Mouse (Mus musculus) embryo, embryonic 9.5 days (tissue): ENCODE results near the gene Epop.

ENCODE experiments used
- DNase-seq: peaks from one replicate; pipeline ENCODE4 v3.0.0-alpha.2; 2017; ENCODE audit errors: extremely low spot score

Gene Epop

DNA sequence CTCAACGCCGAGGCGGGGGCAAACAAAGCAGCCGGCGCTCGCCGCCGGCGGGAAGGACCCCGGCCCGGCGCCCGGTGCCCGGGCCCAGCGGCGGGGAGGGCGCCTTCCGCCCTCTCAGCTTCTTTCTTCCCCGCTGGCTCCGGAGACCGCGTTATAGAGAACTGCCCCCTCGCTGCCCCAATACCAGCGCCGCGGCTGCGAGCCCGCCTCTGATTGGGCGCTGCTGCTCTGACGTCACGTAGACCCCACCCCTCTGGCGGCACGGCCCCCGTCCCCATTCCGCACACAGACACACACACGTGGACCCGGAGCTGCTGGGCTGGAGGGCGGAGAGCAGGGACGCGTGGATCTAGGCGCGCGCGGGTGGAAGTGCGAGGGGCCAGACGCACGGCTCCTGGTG is at the start of gene Epop:
Epop (minus strand) TSS at position 127 of the 400 bp plus-strand sequence.
- peak; percentile 97 for DNase-seq

- DNase-seq: no peak
Measured at GRCm38 (mm10) chr11:97678301-97678700, 48.8 kb upstream of the Epop start.

DNA sequence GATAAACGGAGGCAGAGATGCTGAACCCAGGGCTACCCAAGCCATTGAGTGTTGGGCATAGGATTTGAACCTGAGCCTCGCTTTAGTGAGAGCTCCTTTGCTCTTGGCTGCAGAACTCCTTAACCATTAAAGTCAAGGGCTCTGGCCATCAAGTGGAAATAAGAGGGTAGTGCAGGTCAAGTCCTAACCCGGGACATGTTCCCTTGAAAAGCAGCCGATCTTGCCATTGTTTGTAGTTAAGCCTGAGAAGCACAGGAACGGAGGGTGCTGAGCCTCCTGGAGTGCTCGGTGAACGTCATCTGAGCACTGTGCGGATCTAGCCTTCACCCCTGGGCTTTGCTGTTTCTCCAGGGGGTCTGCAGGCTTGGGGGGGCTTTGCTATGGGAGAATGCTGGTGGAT is 48.3 kb upstream of the Epop start:
- no peak for DNase-seq

DNA sequence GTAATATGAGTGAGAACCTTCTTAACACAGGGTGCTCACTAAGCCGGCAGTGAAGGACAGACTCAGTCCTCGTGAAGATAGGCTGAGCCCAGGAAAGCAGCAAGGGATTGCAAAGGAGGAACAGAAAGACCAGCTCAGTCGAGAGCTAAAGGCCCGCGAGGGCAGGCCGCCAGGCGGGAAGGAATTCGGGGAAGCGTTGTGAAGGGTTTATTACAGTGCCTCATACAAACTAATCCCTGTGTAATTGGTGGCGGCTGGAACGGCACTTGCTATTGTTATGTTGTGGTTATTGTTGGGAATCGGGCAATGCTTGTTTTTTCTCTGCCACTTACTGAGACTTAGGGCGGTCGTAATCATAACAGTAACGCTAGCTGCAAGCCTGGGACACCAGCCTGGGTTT is 47.9 kb upstream of the Epop start:
- no peak for DNase-seq

GRCm38 (mm10) chr11:97676050-97676754 is 46.7 kb upstream of the Epop start:
- no peak for DNase-seq

DNA sequence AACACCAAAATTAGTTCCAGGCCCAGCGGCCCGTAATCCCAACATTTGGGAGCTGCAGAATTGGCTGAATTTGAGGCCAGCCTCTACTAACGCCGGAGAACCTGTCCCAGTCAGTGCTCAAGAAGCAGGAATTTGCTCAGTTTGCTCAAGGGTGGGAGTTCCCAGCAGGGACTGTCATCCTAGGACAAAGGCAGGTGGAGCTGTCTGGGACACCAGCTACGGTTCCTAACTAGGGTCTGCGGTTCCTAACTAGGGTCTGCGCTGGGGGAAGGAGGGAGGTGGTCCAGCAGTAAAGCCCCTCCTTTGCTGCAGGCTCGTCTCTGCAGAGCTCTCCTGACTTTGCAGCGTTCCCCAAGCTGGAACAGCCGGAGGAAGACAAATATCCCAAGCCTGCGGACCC is 43.6 kb upstream of the Epop start:
- no peak for DNase-seq

- no peak for DNase-seq
Measured at GRCm38 (mm10) chr11:97671177-97671527, 41.6 kb upstream of the Epop start.

DNA sequence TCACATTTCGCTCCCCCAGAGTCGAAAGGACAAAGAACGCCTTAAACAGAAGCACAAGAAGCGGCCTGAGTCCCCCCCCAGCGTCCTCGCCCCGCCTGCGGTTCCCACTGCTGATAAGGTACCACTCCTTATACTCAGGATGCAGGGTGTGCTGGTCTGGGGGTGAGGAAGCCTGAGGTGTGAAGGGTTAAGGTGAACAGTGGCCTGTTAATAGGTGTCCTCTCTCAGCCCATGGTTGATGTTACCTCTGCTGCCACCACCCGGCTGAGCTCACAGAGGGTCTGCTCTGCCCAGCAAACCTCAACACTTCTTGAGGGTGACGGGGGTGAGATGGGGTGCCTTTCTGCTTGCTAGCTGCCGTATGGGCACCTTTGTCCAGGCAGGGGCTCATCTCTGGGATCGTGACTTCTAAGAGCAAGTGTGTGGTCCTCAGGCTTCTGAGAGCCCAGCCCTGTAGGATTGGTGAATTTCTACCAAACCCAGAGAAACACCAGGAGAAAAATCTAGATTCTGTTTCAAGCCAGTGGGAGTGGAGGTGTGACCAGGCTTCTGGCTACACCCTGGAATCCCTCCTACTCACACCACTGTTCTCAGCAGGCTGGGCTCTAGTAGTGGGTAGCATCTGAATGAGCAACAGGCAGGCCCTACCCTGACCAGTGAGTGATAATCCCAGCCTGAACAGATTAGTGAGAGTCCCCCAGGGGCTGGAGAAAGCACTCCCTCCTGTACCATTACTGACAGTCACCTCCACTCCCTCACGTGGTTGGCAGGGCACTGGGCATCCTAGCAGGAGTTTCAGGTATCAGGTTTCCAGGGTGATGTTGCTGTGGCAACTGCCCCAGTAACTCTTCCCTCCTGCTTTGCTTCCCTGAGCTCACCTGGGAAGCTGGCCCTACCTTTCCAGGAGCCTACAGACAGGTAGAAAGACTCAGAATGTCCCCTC is 41.0 kb upstream of the Epop start:
- DNase-seq: no peak

DNA sequence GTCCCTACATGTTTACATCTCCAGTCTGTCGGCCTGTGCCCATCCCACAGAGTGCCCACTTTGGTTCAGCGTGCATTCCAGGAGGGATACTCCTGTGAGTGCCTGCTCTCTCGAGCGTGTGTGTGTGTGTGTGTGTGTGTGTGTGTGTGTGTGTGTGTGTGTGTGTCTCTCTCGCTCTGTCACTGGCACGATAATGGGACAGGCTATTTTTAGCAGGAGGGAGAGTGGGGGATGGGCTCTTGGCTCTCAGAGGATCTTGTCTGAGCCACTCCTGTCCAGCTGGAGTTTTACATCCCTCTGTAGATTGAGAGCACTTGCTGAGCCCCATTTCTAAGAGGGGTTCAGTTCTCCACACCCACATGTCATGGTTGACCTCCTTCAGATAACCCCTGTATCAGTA is 40.3 kb upstream of the Epop start:
- no peak for DNase-seq

- no peak for DNase-seq
Measured at GRCm38 (mm10) chr11:97669268-97669667, 39.8 kb upstream of the Epop start.

- no peak for DNase-seq
Measured at GRCm38 (mm10) chr11:97668160-97668559, 38.7 kb upstream of the Epop start.

DNA sequence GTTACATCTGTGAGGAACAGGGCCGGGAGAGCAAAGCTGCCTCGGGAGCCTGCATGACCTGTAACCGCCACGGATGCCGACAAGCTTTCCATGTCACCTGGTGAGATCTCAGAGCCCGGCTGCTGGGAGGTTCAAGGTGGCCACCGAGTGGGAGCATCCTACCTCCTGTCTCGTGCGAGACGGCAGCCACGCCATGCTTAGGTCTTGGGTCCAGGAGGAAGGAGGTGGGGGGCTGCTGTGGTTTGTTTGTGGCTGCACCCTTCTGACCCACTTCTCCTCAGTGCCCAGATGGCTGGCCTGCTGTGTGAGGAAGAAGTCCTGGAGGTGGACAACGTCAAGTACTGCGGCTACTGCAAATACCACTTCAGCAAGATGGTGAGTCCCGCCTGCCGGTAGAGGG is 37.3 kb upstream of the Epop start:
- no peak for DNase-seq

DNA sequence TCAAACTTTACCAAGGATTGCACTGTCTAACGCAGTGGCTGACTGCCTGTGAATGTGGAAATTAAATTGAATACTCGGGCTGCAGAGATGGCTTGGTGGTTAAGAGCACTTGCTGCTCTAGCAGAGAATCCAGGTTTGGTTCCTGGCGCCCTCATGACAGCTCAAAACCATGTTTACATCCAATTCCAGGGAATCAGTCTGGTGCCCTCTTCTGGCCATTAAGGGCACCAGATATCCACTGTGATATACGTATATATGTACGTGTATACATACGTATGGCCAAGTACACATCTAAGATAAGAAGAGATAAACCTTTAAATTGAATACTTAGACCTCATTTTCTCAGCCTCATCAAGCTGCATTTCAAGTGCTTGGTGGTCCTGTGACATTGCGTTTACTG is 36.7 kb upstream of the Epop start:
- DNase-seq: no peak

GRCm38 (mm10) chr11:97665431-97665830 is 35.9 kb upstream of the Epop start:
- DNase-seq: no peak

DNA sequence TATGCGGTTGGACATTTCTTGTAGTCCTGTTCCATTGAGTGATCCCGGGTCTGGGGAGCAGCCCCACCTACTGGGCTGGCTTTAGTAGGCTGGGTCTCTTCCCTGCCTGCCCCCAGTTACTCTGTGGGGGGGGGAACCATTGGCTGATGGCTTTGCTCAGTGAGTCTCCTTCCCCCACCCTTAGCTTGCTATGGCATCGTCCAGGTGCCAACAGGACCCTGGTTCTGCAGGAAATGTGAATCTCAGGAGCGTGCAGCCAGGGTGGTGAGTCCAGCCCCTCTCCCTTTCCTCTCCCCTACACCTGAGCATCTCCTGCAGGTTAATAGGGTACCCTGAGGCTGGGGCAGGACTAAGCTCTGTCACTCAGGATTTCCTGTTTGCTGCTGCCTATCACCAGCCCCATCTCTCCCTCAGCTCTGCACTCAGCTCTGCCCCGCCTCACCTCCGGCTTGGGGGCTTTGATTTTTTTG is 35.3 kb upstream of the Epop start:
- no peak for DNase-seq

DNA sequence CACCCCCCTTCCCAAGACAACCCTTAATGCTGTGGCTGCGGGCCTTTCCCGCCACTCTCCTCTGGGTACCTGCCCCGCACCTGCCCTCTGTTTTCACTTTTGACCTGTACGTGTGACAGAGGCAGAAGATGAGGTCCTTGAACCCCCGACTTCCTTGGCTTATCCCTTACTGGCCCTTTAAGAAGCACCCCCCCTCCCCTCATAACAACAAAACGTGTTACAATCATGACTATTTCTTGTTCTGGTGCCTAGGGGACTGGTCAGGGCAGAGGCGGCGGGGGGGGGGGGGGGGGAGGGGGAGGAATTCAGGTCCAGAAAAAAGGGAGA is 34.8 kb upstream of the Epop start:
- DNase-seq: no peak

GRCm38 (mm10) chr11:97663528-97664338 is 34.2 kb upstream of the Epop start:
- peak; percentile 71 for DNase-seq

GRCm38 (mm10) chr11:97662893-97663527 is 33.5 kb upstream of the Epop start, which contains the start of gene Mllt6:
Gene Mllt6 (plus strand): TSS chr11:97663414.
- peak; percentile 78 for DNase-seq

DNA sequence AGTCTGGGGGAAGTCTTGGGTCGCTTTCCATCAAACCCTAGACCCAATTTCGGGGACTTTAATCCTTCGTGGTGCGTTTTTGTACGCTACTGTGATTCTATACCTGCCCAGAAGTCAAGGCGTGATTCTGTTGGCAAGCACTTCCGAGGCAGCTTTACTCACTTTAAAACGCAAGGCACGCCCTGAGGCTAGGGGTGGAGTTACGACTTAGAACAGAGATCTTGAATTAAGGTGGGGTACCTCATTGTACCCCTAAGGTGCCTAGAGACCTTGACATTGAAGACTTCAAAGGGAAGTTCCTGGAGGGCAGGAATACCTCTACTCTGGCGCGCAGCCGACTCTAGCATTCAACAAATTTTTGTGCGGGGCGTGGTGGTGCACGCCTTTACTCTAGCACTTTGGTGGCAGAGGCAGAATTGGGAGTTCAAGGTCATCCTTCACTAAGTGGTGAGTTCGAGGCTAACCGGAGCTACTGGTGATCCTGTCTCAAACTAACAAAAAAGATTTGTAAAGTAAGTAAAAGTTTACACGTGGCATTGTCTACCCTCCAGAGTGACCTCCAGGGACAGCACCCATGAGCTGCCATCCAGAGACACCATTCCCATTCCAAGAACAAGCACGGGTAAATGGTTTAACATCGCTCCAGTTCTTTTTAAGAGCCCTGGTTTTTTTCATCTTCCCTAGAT is 32.8 kb upstream of the Epop start:
- no peak for DNase-seq

DNA sequence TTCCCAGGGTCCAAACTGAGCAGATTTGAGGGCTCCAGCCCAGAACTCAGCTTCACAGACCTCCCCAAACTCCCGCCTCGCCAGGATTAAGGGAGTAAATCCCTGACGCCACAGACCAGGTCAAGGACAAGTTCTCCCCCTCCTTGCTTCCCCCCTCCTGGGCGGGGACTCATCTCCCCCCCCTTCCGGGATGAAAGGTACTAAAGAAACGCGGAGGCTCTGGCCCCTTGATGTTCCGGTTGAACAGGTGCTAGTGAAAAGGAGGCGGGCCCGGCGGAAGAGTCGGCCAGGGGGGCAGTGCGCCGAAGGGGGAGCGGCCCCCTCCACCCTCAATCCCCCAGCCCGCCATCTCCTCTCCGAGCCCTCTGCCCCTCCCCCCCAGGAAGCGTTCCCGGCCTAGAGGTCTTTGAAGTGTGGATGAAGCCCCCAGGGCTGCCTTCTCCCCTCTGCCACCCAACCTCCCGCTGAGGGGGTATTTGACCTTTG is 32.2 kb upstream of the Epop start:
- peak; percentile 77 for DNase-seq
